Mouse (Mus musculus) adrenal gland, postnatal 10 days (tissue): ENCODE results near the gene Srebf1. TPM values are rescaled to one million over a fixed set of nuclear protein-coding genes. Genes with fewer than 3 reads are reported as not detected.

Experiments
- microRNA-seq: library from miRNA; unstranded; fragments of <30 nt; microRNA quantifications from one replicate; pipeline ENCODE4 v1.2.0, GENCODE M21; 2021
- total RNA-seq, 2 experiments: library from RNA; stranded (reverse); gene quantifications; 2 replicates each; pipeline ENCODE4 v1.2.3; 2021

The Srebf1 gene
- total RNA-seq, 2 experiments from 2014 or later, result 126 to 185 TPM

Small RNAs within 50 kb of the gene (microRNA-seq; reads per million reads assigned to microRNA genes)
- not detected for gene Mir6921
- gene Mir6922, result 1.4 reads per million

Other genes starting within 250 kb of the Srebf1 start
- 100 to 1,000 TPM in 1 of 2 experiments, 10 to 100 TPM in 1; 57.5 to 102 TPM for gene Pemt, start 176.1 kb downstream of the Srebf1 start, total RNA-seq
- gene Rai1, start 117.6 kb downstream of the Srebf1 start, total RNA-seq, result 10 to 100 TPM; 34.8 to 53.0 TPM
- 10 to 100 TPM; 49.9 to 61.5 TPM for gene Tom1l2, start 130.3 kb upstream of the Srebf1 start, total RNA-seq
- 1 to 10 TPM; 1.1 to 1.5 TPM for gene Drc3, start 130.7 kb upstream of the Srebf1 start, total RNA-seq
- 10 to 100 TPM; 48.8 TPM for gene Gid4, start 194.6 kb upstream of the Srebf1 start, total RNA-seq
- 100 to 1,000 TPM; 128 to 156 TPM for gene Atpaf2, start 195.9 kb upstream of the Srebf1 start, total RNA-seq
- gene Drg2, start 232.0 kb upstream of the Srebf1 start, total RNA-seq, result 10 to 100 TPM; 61.6 to 69.0 TPM
- under 1 TPM; 0.30 to 0.51 TPM for gene Myo15, start 246.8 kb upstream of the Srebf1 start, total RNA-seq